Mouse (Mus musculus): ENCODE measurements around the gene Selenop. TPM values are rescaled to one million over a fixed set of nuclear protein-coding genes. Genes with fewer than 3 reads are reported as not detected.

Selenop gene
- polyA plus RNA-seq, 1 experiment from 2014 or later = 163 TPM

DNA sequence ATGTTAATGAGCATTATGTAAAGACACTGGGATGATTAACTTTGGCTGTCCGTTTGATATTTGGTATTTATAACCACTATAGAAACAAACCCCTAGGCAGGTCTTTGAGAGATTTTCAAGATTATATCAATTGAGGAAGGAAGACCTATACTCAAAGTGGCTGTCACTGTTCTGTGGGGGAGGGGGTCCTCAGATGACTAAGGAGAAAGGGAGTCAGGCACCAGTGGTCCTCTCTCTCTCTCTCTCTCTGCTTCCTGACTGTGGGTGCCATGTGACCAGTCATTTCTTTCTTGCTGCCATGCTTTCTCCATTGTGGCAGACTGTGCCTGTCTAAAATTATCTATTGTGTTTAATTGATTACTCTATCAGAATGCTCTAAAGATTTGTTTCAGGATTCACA lies 3.5 kb upstream of the Selenop start:
- Histone ChIP-seq H3K9me3 (ENCODE audit: low read length) (no peaks in the 10 kb centered on the region), H3K27ac (ENCODE audit: low read length) (no peak overlapping the region), H3K9ac (replicated peaks; ENCODE audit: low read length) (no peak overlapping the region), H3K4me1 (ENCODE audit: insufficient read depth, low read length) (peaks cover 5% of the 10 kb centered on the region; the same call in 1 of the 2 replicates), H3K27me3 (ENCODE audit: insufficient read depth, low read length) (no peaks in the 10 kb centered on the region), H3K4me3 (ENCODE audit: low read length) (no peak overlapping the region), H3K4me2 (replicated peaks; ENCODE audit: low read depth, low read length) (no peak overlapping the region), H3K36me3 (ENCODE audit: insufficient read depth, low read length) (no peaks in the 10 kb centered on the region)
- no peak for ATAC-seq (ENCODE audit: low FRiP score, low TSS enrichment)
- WGBS = 83% methylated on average over 1 of the region's 1 CpGs

DNA sequence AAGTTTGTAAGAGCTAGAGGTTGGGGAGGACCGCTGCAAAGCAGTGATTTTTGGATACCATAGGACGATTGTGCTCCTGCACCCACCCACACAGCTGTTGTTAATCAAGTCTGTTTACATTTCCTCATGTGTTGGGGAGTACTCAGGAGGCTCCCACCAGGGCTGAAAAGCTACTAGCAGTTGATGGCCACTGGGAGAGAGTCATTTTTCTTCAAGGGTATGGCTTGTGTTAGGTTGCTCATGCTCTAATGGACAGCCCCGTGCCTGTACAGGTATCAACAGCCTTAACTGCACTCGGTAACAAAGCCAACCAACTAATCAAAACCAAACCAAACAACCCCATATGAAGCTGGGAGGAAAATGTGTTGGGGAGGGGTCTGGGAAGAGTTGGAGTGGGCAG lies 1.1 kb downstream of the Selenop start:
- no peak overlapping the region for H3K4me2 ChIP-seq (replicated peaks; ENCODE audit: low read depth, low read length)
- H3K9ac ChIP-seq (replicated peaks; ENCODE audit: low read length) = no peak overlapping the region
- no peaks in the 10 kb centered on the region for H3K36me3 ChIP-seq (ENCODE audit: insufficient read depth, low read length)
- WGBS = 23% methylated on average over 4 of the region's 4 CpGs
- peak; percentile 66 for ATAC-seq (ENCODE audit: low FRiP score, low TSS enrichment)
- H3K4me3 ChIP-seq (ENCODE audit: low read length) = no peak overlapping the region
- peaks cover 10% of the 10 kb centered on the region; the same call in 1 of the 2 replicates for H3K4me1 ChIP-seq (ENCODE audit: insufficient read depth, low read length)
- H3K27ac ChIP-seq (ENCODE audit: low read length) = peak overlapping the region; percentile 89
- no peaks in the 10 kb centered on the region for H3K9me3 ChIP-seq (ENCODE audit: low read length)
- H3K27me3 ChIP-seq (ENCODE audit: insufficient read depth, low read length) = no peaks in the 10 kb centered on the region

DNA sequence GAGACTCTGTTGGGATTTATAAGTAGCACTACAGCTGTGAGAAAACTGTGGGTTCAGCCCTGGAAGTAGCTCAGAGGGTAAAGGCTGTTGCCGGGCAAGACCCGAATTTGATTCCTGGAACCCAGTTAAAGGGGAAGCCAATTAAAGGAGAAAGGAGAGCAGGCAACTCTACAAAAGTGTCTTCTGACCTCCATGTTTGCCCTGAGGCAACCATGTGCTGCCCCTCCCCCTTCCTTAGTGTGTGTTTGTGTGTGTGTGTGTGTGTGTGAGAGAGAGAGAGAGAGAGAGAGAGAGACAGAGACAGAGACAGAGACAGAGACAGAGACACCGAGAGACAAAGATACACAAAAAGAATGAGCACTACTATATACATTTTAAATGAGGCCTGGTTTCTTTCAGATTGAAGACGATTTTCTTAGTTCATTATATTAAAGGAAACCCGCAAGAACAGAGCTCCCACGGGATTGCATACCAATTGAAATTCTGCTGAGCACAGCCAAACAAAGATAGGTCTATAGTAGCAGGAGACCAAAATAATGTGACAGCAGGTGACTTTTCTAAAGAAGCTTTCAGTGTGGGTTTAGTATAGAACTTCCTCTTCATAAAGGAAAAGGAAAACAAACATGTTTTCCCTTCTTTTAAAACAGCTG lies 1.8 kb downstream of the Selenop start:
- H3K4me2 ChIP-seq (replicated peaks; ENCODE audit: low read depth, low read length) = peak overlapping the region; percentile 55
- WGBS = 21% methylated on average over 6 of the region's 6 CpGs
- H3K27me3 ChIP-seq (ENCODE audit: insufficient read depth, low read length) = no peaks in the 10 kb centered on the region
- peaks cover 10% of the 10 kb centered on the region; the same call in 1 of the 2 replicates for H3K4me1 ChIP-seq (ENCODE audit: insufficient read depth, low read length)
- ATAC-seq (ENCODE audit: low FRiP score, low TSS enrichment) = peak; percentile 19; the same call in 1 of the 2 replicates
- peak overlapping the region; percentile 51 for H3K4me3 ChIP-seq (ENCODE audit: low read length)
- no peaks in the 10 kb centered on the region for H3K36me3 ChIP-seq (ENCODE audit: insufficient read depth, low read length)
- H3K9me3 ChIP-seq (ENCODE audit: low read length) = no peaks in the 10 kb centered on the region
- H3K27ac ChIP-seq (ENCODE audit: low read length) = peak overlapping the region; percentile 89
- H3K9ac ChIP-seq (replicated peaks; ENCODE audit: low read length) = peak overlapping the region; percentile 51; the same call in 1 of the 2 replicates

DNA sequence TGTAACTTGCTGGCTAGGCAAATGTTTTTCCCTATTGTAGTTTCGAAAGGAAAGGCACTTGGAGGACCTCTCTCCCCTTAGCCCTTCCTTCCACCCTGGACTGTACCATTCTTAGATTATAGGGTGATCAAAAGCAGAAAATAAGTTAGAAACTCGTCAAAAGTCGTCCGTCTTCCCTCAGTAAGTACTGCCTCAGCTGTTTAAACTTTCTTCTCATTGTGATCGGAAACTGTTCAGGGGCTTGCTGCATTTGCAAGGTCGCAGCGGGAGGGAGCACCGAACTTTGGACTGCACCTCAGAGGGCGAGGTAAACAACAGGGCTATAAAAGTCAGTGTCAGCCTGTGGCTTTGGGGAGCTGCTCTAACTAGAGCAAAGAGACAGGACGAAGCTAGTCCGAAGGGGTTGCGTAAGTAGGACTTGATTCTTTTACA lies 2.3 kb downstream of the Selenop start:
- Histone ChIP-seq H3K36me3 (ENCODE audit: insufficient read depth, low read length) (no peaks in the 10 kb centered on the region; the same call in 1 of the 2 replicates), H3K4me1 (ENCODE audit: insufficient read depth, low read length) (peaks cover 10% of the 10 kb centered on the region; the same call in 1 of the 2 replicates), H3K27ac (ENCODE audit: low read length) (peak overlapping the region; percentile 89), H3K4me3 (ENCODE audit: low read length) (peak overlapping the region; percentile 51), H3K9me3 (ENCODE audit: low read length) (no peaks in the 10 kb centered on the region), H3K9ac (replicated peaks; ENCODE audit: low read length) (peak overlapping the region; percentile 51), H3K27me3 (ENCODE audit: insufficient read depth, low read length) (no peaks in the 10 kb centered on the region), H3K4me2 (replicated peaks; ENCODE audit: low read depth, low read length) (peak overlapping the region; percentile 55)
- WGBS = 4% methylated on average over 12 of the region's 12 CpGs
- peak; percentile 93 for ATAC-seq (ENCODE audit: low FRiP score, low TSS enrichment)

DNA sequence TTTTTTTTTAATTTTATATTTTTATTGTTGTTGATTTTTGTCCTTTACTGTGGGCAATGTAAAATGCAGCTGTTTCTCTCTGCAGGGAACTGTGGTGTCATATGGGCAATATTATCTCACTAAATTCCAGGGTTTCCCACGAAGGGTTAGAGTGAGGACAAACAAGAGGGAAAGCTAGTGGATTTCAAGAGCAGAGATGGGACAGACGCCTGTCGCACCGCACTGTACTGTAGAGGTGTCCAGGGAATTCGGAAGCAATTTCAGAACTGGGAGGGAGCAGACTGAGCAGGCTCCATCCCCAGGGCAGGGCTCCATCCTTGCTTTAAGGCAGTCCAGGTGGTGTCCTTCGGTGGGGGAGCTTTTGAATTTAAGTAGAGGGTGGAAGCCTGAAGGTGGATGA lies 2.9 kb downstream of the Selenop start:
- ATAC-seq (ENCODE audit: low FRiP score, low TSS enrichment) = peak; percentile 58; the same call in 1 of the 2 replicates
- peak overlapping the region; percentile 51 for H3K4me3 ChIP-seq (ENCODE audit: low read length)
- H3K9ac ChIP-seq (replicated peaks; ENCODE audit: low read length) = peak overlapping the region; percentile 67
- H3K4me2 ChIP-seq (replicated peaks; ENCODE audit: low read depth, low read length) = peak overlapping the region; percentile 55
- H3K27ac ChIP-seq (ENCODE audit: low read length) = peak overlapping the region; percentile 52
- no peaks in the 10 kb centered on the region; the same call in 1 of the 2 replicates for H3K36me3 ChIP-seq (ENCODE audit: insufficient read depth, low read length)
- no peaks in the 10 kb centered on the region for H3K27me3 ChIP-seq (ENCODE audit: insufficient read depth, low read length)
- whole genome bisulfite sequencing = 25% methylated on average over 6 of the region's 6 CpGs
- H3K9me3 ChIP-seq (ENCODE audit: low read length) = no peaks in the 10 kb centered on the region
- peaks cover 10% of the 10 kb centered on the region; the same call in 1 of the 2 replicates for H3K4me1 ChIP-seq (ENCODE audit: insufficient read depth, low read length)

DNA sequence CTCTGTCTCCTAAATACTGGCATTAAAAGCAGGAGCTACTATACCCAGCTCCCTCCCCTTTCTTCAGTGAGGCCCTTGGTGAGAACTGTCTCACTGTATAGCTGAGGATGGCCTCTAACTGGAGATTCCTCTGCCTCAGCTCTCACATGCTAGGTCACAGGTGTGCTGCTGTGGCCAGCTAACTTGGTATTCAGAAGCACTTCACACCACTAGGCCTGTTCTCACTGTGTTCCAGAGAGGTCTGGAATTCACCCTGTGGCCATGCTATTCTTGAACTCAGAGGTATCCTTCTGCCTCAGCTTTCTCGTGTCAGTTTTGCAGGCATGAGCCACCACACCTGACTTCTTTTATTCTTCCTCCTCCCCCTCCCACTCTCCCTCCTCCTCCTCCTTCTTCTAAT lies 4.8 kb downstream of the Selenop start:
- 75% methylated on average over 1 of the region's 1 CpGs for WGBS
- H3K36me3 ChIP-seq (ENCODE audit: insufficient read depth, low read length) = peaks cover 8% of the 10 kb centered on the region; the same call in 1 of the 2 replicates
- no peak overlapping the region for H3K4me3 ChIP-seq (ENCODE audit: low read length)
- 0 out of 2 replicates have a peak overlapping the region, but pooled peaks have one; percentile 0 for H3K4me2 ChIP-seq (replicated peaks; ENCODE audit: low read depth, low read length)
- H3K9ac ChIP-seq (replicated peaks; ENCODE audit: low read length) = no peak overlapping the region
- no peak overlapping the region for H3K27ac ChIP-seq (ENCODE audit: low read length)
- peaks cover 10% of the 10 kb centered on the region; the same call in 1 of the 2 replicates for H3K4me1 ChIP-seq (ENCODE audit: insufficient read depth, low read length)
- H3K9me3 ChIP-seq (ENCODE audit: low read length) = no peaks in the 10 kb centered on the region
- no peaks in the 10 kb centered on the region for H3K27me3 ChIP-seq (ENCODE audit: insufficient read depth, low read length)
- ATAC-seq (ENCODE audit: low FRiP score, low TSS enrichment) = no peak

DNA sequence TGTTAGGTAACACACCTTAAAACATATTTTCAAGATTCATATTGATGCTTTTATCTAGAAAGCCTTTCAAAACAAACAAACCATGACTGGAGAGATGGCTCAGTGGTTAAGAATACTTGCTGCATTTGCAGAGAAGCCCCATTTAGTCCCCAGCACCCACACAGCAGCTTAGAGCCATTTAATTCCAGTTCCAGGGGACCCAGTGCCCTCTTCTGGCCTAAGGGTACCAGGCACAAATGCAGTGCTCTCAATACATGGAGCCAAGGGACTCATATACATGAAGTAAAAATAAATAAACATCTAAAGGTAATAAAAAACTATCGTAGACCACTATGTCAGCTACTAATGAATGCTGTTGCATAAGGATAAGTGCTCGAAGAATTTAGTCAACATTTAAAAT lies 9.0 kb downstream of the Selenop start:
- Histone ChIP-seq H3K9me3 (ENCODE audit: low read length) (no peaks in the 10 kb centered on the region), H3K9ac (replicated peaks; ENCODE audit: low read length) (no peak overlapping the region), H3K4me3 (ENCODE audit: low read length) (no peak overlapping the region), H3K27ac (ENCODE audit: low read length) (no peak overlapping the region), H3K27me3 (ENCODE audit: insufficient read depth, low read length) (no peaks in the 10 kb centered on the region), H3K36me3 (ENCODE audit: insufficient read depth, low read length) (peaks cover 14% of the 10 kb centered on the region; the same call in 1 of the 2 replicates), H3K4me1 (ENCODE audit: insufficient read depth, low read length) (no peaks in the 10 kb centered on the region), H3K4me2 (replicated peaks; ENCODE audit: low read depth, low read length) (no peak overlapping the region)
- no peak for ATAC-seq (ENCODE audit: low FRiP score, low TSS enrichment)
- 85% methylated on average over 2 of the region's 2 CpGs for WGBS

DNA sequence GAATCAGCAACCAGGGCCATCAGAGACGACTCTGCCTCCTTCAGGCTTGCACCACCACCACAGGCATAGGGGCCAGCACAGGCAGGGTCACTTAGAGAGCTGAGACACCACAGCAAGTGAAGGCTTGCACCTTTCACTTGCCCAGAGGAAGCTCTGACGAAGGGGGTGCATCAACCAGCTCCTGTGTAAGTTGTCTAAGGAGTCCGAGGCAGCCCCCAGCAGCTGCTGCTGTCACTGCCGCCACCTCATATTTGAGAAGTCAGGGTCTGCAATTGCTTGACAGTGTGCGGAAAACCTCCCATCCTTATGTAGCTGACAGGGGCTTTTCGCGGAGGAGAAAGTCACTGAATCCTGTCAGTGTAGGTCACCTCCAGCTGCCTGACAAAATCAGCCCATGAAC lies 10.9 kb downstream of the Selenop start:
- Histone ChIP-seq H3K4me1 (ENCODE audit: insufficient read depth, low read length) (no peaks in the 10 kb centered on the region), H3K4me2 (replicated peaks; ENCODE audit: low read depth, low read length) (no peak overlapping the region), H3K27ac (ENCODE audit: low read length) (no peak overlapping the region), H3K27me3 (ENCODE audit: insufficient read depth, low read length) (no peaks in the 10 kb centered on the region), H3K36me3 (ENCODE audit: insufficient read depth, low read length) (peaks cover 14% of the 10 kb centered on the region; the same call in 1 of the 2 replicates), H3K4me3 (ENCODE audit: low read length) (no peak overlapping the region), H3K9me3 (ENCODE audit: low read length) (no peaks in the 10 kb centered on the region), H3K9ac (replicated peaks; ENCODE audit: low read length) (no peak overlapping the region)
- 80% methylated on average over 7 of the region's 7 CpGs for WGBS
- ATAC-seq (ENCODE audit: low FRiP score, low TSS enrichment) = no peak

DNA sequence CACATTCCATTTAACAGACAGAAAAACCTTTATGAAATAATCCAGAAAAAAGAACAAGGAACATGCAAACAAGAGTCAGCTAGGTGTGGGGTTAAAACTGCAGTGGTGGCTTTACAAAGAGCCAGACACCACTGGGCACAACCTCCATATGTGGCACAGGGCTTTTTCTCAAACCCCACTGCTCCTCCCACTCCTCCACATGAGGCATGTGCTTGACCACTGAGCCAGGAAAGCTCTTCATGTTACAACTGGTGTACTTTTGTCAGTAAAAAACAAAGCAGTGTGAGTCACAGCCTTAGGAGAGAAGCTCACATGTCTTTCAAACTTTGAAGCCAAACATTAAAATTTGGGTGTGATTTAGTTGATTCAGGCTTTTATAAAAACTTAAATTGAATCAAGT lies 12.9 kb downstream of the Selenop start:
- no peaks in the 10 kb centered on the region for H3K9me3 ChIP-seq (ENCODE audit: low read length)
- H3K4me3 ChIP-seq (ENCODE audit: low read length) = no peak overlapping the region
- H3K27ac ChIP-seq (ENCODE audit: low read length) = no peak overlapping the region
- H3K4me2 ChIP-seq (replicated peaks; ENCODE audit: low read depth, low read length) = no peak overlapping the region
- H3K9ac ChIP-seq (replicated peaks; ENCODE audit: low read length) = no peak overlapping the region
- peaks cover 14% of the 10 kb centered on the region; the same call in 1 of the 2 replicates for H3K36me3 ChIP-seq (ENCODE audit: insufficient read depth, low read length)
- ATAC-seq (ENCODE audit: low FRiP score, low TSS enrichment) = no peak
- H3K27me3 ChIP-seq (ENCODE audit: insufficient read depth, low read length) = no peaks in the 10 kb centered on the region
- no peaks in the 10 kb centered on the region for H3K4me1 ChIP-seq (ENCODE audit: insufficient read depth, low read length)

DNA sequence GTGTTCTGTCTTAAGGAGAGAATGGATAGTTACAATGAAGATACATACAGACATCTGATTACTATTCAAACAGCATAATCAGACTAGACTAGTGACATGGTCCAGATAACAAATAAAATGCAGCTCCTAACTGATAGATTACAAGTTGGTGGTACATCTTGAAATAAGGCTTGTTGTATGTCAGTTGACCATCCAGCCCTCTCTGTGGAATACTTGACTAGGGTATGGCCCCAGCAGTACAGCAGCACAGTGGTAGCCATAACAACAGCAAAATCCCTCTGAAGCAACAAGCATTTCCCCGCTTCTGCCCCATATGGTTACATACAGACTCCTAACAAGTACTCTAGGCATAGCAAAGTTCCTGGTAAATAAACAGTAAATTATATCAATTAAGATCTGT lies 13.4 kb downstream of the Selenop start:
- ATAC-seq (ENCODE audit: low FRiP score, low TSS enrichment) = no peak
- Histone ChIP-seq H3K4me1 (ENCODE audit: insufficient read depth, low read length) (no peaks in the 10 kb centered on the region), H3K27me3 (ENCODE audit: insufficient read depth, low read length) (no peaks in the 10 kb centered on the region), H3K9me3 (ENCODE audit: low read length) (no peaks in the 10 kb centered on the region), H3K36me3 (ENCODE audit: insufficient read depth, low read length) (peaks cover 14% of the 10 kb centered on the region; the same call in 1 of the 2 replicates), H3K4me2 (replicated peaks; ENCODE audit: low read depth, low read length) (no peak overlapping the region), H3K4me3 (ENCODE audit: low read length) (no peak overlapping the region), H3K9ac (replicated peaks; ENCODE audit: low read length) (no peak overlapping the region), H3K27ac (ENCODE audit: low read length) (no peak overlapping the region)
- WGBS = 97% methylated on average over 1 of the region's 1 CpGs

All from kidney, embryonic 16.5 days (tissue).